Mouse (Mus musculus) heart, adult 2 months (tissue): Measurements from ENCODE around the gene Tiam1. TPM values are rescaled to one million over a fixed set of nuclear protein-coding genes. Genes with fewer than 3 reads are reported as not detected.

Experiments
- DNase-seq, 2 experiments: peaks; one replicate each; pipeline ENCODE4 v3.0.0; 2021
- H3K27ac ChIP-seq: fragments of 200-600 bp; 2 replicates; pipeline ENCODE4 v1.8.1; 2022
- H3K27me3 ChIP-seq: fragments of 200-500 bp; 2 replicates; pipeline ENCODE4 v1.6.1; 2012; ENCODE audit warnings: mild to moderate bottlenecking, low read length, inconsistent platforms, mixed read lengths; ENCODE audit not compliant: control insufficient read depth, insufficient read depth
- H3K36me3 ChIP-seq: fragments of 200-500 bp; 2 replicates; pipeline ENCODE4 v1.6.1; 2012; ENCODE audit warnings: low read length, inconsistent platforms; ENCODE audit not compliant: control insufficient read depth, insufficient read depth
- H3K4me1 ChIP-seq: fragments of 200-500 bp; 2 replicates; pipeline ENCODE4 v1.6.1; 2011; ENCODE audit warnings: low read length; ENCODE audit not compliant: control insufficient read depth, insufficient read depth
- H3K4me3 ChIP-seq: fragments of 200-600 bp; 2 replicates; pipeline ENCODE4 v1.8.1; 2022
- H3K79me2 ChIP-seq: fragments of 200-500 bp; replicated peaks from 2 replicates; pipeline ENCODE4 v1.6.1; 2012; ENCODE audit warnings: mild to moderate bottlenecking, inconsistent platforms, low read length, moderate library complexity, mixed read lengths; ENCODE audit not compliant: control insufficient read depth, insufficient read depth
- H3K9ac ChIP-seq: fragments of 200-500 bp; 2 replicates; pipeline ENCODE4 v1.6.1; 2012; ENCODE audit warnings: low read depth, mild to moderate bottlenecking, control low read depth, inconsistent platforms, low read length, mixed read lengths
- CTCF ChIP-seq: fragments of 200-600 bp; IDR thresholded peaks from 2 replicates; pipeline ENCODE4 v1.8.1; 2022; ENCODE audit warnings: antibody characterized with exemption, mild to moderate bottlenecking, moderate library complexity
- EP300 ChIP-seq: fragments of 200-500 bp; IDR thresholded peaks from 2 replicates; pipeline ENCODE4 v1.6.1; 2011; ENCODE audit warnings: low read depth, low read length, control low read depth; ENCODE audit not compliant: insufficient read depth
- POLR2A ChIP-seq: fragments of 200-500 bp; IDR thresholded peaks from 2 replicates; pipeline ENCODE4 v1.6.1; 2011; ENCODE audit warnings: mild to moderate bottlenecking, low read depth, low read length, control low read depth; ENCODE audit not compliant: insufficient read depth
- WGBS: fragments of 180-500 bp; shearing (Covaris S2); methylation state at CpG from one replicate; pipeline ENCODE4 v1.1.7; 2018; 5-methylcytosine and 5-hydroxymethylcytosine counted together
- intact Hi-C: fragments of 180-260 bp; cut with DNase I; formaldehyde crosslinking; loops from one replicate; pipeline ENCODE4 v1.15.1; 2025
- polyA plus RNA-seq: library from polyadenylated mRNA; depleted of rRNA; stranded (reverse); fragments of >200 nt; gene quantifications from 2 replicates; pipeline ENCODE4 v1.2.3, GENCODE M21; 2012
- total RNA-seq, 2 experiments: library from RNA; stranded (reverse); gene quantifications; 2 replicates each; pipeline ENCODE4 v1.2.3; 2021

The Tiam1 gene
- total and polyA plus RNA-seq, 3 experiments: 2.3 to 7.9 (median 4.4) TPM

GRCm38 (mm10) chr16:89870059-89870458 lies 273.5 kb downstream of the Tiam1 start:
- no peak for DNase-seq
- 97% methylated on average over 6 of the region's 6 CpGs for WGBS
- H3K27ac ChIP-seq: no peak overlapping the region

GRCm38 (mm10) chr16:89868502-89868901 lies 275.1 kb downstream of the Tiam1 start:
- no peaks in the 10 kb centered on the region for H3K79me2 ChIP-seq
- intact Hi-C loops: no loop called here
- no peaks in the 10 kb centered on the region for H3K36me3 ChIP-seq
- H3K4me3 ChIP-seq: no peak overlapping the region
- no peak for DNase-seq
- no peak for TF ChIP-seq CTCF
- no peak for TF ChIP-seq EP300
- TF ChIP-seq POLR2A: no peak
- no peak overlapping the region for H3K9ac ChIP-seq
- no peaks in the 10 kb centered on the region for H3K4me1 ChIP-seq
- WGBS: 78% methylated on average over 3 of the region's 3 CpGs
- H3K27ac ChIP-seq: no peak overlapping the region
- H3K27me3 ChIP-seq: no peaks in the 10 kb centered on the region

More at GRCm38 (mm10) chr16:89870059-89870458, 273.5 kb downstream of the Tiam1 start:
- Histone ChIP-seq H3K79me2 (no peaks in the 10 kb centered on the region), H3K36me3 (no peaks in the 10 kb centered on the region), H3K4me3 (no peak overlapping the region), H3K9ac (no peak overlapping the region), H3K4me1 (no peaks in the 10 kb centered on the region), H3K27me3 (no peaks in the 10 kb centered on the region)
- intact Hi-C loops: no loop called here
- TF ChIP-seq EP300 (no peak), CTCF (no peak), POLR2A (no peak)

GRCm38 (mm10) chr16:89867212-89867829 lies 276.2 kb downstream of the Tiam1 start:
- 82% methylated on average over 26 of the region's 26 CpGs for WGBS
- no peak for DNase-seq
- Histone ChIP-seq H3K27ac (no peak overlapping the region), H3K4me3 (no peak overlapping the region), H3K4me1 (no peaks in the 10 kb centered on the region), H3K36me3 (no peaks in the 10 kb centered on the region), H3K79me2 (no peaks in the 10 kb centered on the region), H3K9ac (no peak overlapping the region), H3K27me3 (no peaks in the 10 kb centered on the region)
- TF ChIP-seq EP300: no peak
- no peak for TF ChIP-seq POLR2A
- TF ChIP-seq CTCF: no peak
- intact Hi-C loops: no loop called here

- H3K4me3 ChIP-seq: no peak overlapping the region
- no peak overlapping the region for H3K27ac ChIP-seq
- intact Hi-C loops: no loop called here
- no peak overlapping the region for H3K9ac ChIP-seq
- H3K4me1 ChIP-seq: no peaks in the 10 kb centered on the region
- no peak for DNase-seq
- H3K79me2 ChIP-seq: no peaks in the 10 kb centered on the region
- TF ChIP-seq CTCF (no peak), POLR2A (no peak), EP300 (no peak)
- no peaks in the 10 kb centered on the region for H3K27me3 ChIP-seq
- H3K36me3 ChIP-seq: no peaks in the 10 kb centered on the region
- WGBS: 92% methylated on average over 17 of the region's 17 CpGs
Measured at GRCm38 (mm10) chr16:89865136-89865535, 278.4 kb downstream of the Tiam1 start.

- no peaks in the 10 kb centered on the region for H3K4me1 ChIP-seq
- intact Hi-C loops: no loop called here
- no peak for TF ChIP-seq CTCF
- TF ChIP-seq EP300: no peak
- no peak for TF ChIP-seq POLR2A
Measured at GRCm38 (mm10) chr16:89864710-89865109, 278.9 kb downstream of the Tiam1 start.

GRCm38 (mm10) chr16:89863264-89863663 lies 280.3 kb downstream of the Tiam1 start:
- Histone ChIP-seq H3K4me1 (no peaks in the 10 kb centered on the region), H3K27ac (no peak overlapping the region), H3K9ac (no peak overlapping the region), H3K27me3 (no peaks in the 10 kb centered on the region), H3K36me3 (no peaks in the 10 kb centered on the region), H3K79me2 (no peaks in the 10 kb centered on the region), H3K4me3 (no peak overlapping the region)
- WGBS: 67% methylated on average over 5 of the region's 5 CpGs
- DNase-seq: no peak
- no peak for TF ChIP-seq CTCF
- no peak for TF ChIP-seq POLR2A
- TF ChIP-seq EP300: no peak
- intact Hi-C loops: no loop called here

More at GRCm38 (mm10) chr16:89864710-89865109, 278.9 kb downstream of the Tiam1 start:
- no peak overlapping the region for H3K4me3 ChIP-seq
- no peak overlapping the region for H3K27ac ChIP-seq
- no peak overlapping the region for H3K9ac ChIP-seq
- H3K79me2 ChIP-seq: no peaks in the 10 kb centered on the region
- DNase-seq: no peak
- H3K36me3 ChIP-seq: no peaks in the 10 kb centered on the region
- WGBS: 82% methylated on average over 3 of the region's 3 CpGs
- H3K27me3 ChIP-seq: no peaks in the 10 kb centered on the region
